ENCODE assay signal across 9 mouse cellular contexts in genomic region chr11:88294394-88294710, GRCm38 (mm10). TPM values are rescaled to one million over a fixed set of nuclear protein-coding genes. Genes with fewer than 3 reads are reported as not detected.
DNase-seq lines count a peak whose midpoint lies in the region; ATAC-seq and TF ChIP-seq lines count a peak whose summit lies in the region.
"Had no signal": no experiment of that assay in that cellular context is flagged by ENCODE, and none has a peak within 500 bp of the region (broad histone marks: within the 10 kb centered on the region; RNA-seq: fewer than 3 reads in every experiment).

No protein-coding gene starts in this region.

- no peak overlapping the region for H3K27ac ChIP-seq in cerebellum, adult 2 months (ENCODE audit: insufficient read depth, low read length)
- no peak overlapping the region for H3K27ac ChIP-seq in lung, embryonic 15.5 days
- peak overlapping the region; percentile 71 for H3K27ac ChIP-seq in limb, embryonic 10.5 days
- H3K27ac ChIP-seq in neural tube, embryonic 14.5 days (ENCODE audit: low read depth, low read length): no peak overlapping the region

- H3K36me3 ChIP-seq in lung, embryonic 15.5 days: no peaks in the 10 kb centered on the region
- H3K36me3 ChIP-seq in limb, embryonic 10.5 days: no peaks in the 10 kb centered on the region
- no peaks in the 10 kb centered on the region for H3K36me3 ChIP-seq in neural tube, embryonic 14.5 days (ENCODE audit: control insufficient read depth, insufficient read depth, low read length)

- WGBS in cerebellum, adult 2 months: 28% methylated on average over 17 of the region's 17 CpGs
- WGBS in lung, embryonic 15.5 days: 38% methylated on average over 17 of the region's 17 CpGs
- WGBS in lung, adult 2 months: 40% methylated on average over 17 of the region's 17 CpGs
- 20% methylated on average over 17 of the region's 17 CpGs for WGBS in limb, embryonic 10.5 days
- 15% methylated on average over 17 of the region's 17 CpGs for WGBS in neural tube, embryonic 14.5 days

- H3K9me3 ChIP-seq in lung, embryonic 15.5 days: no peaks in the 10 kb centered on the region
- H3K9me3 ChIP-seq in limb, embryonic 10.5 days (replicated peaks): no peaks in the 10 kb centered on the region
- no peaks in the 10 kb centered on the region for H3K9me3 ChIP-seq in neural tube, embryonic 14.5 days (ENCODE audit: control insufficient read depth, low read length)

- TF ChIP-seq CTCF in cerebellum, adult 2 months (IDR thresholded peaks at IDR 0.05; ENCODE audit: borderline replicate concordance, insufficient read depth, low read depth, low read length): no peak
- no peak for TF ChIP-seq CTCF in lung, adult 2 months (IDR thresholded peaks at IDR 0.05; ENCODE audit: insufficient read depth, low read length)

- no peak for DNase-seq in cerebellum, adult 2 months
- no peak for DNase-seq in cerebellum, postnatal 4 days (ENCODE audit: low spot score in 2 of 2)
- DNase-seq in lung, adult 2 months: no peak
- DNase-seq in limb, embryonic 10.5 days (ENCODE audit: low spot score): no peak
- DNase-seq in layer of hippocampus, postnatal 10 days (ENCODE audit: low spot score in 2 of 2): no peak
- no peak for DNase-seq in urinary bladder, postnatal 25 days (ENCODE audit: low spot score)
- DNase-seq: cerebellum, postnatal 36 days had no signal

- peak overlapping the region; percentile 9 for H3K4me3 ChIP-seq in cerebellum, adult 2 months (replicated peaks; ENCODE audit: insufficient read depth, low read depth, low read length)
- H3K4me3 ChIP-seq in lung, embryonic 15.5 days: peak overlapping the region; percentile 10
- no peak overlapping the region for H3K4me3 ChIP-seq in lung, adult 2 months (replicated peaks; ENCODE audit: extremely low read depth, low read depth, low read length)
- H3K4me3 ChIP-seq in limb, embryonic 10.5 days: peak overlapping the region; percentile 47
- H3K4me3 ChIP-seq in neural tube, embryonic 14.5 days (ENCODE audit: low read depth, low read length): peak overlapping the region; percentile 25

- TF ChIP-seq POLR2A in cerebellum, adult 2 months (IDR thresholded peaks at IDR 0.05; ENCODE audit: borderline replicate concordance, insufficient read depth, low read length): no peak
- no peak for TF ChIP-seq POLR2A in lung, adult 2 months (IDR thresholded peaks at IDR 0.05; ENCODE audit: borderline replicate concordance, extremely low read depth, low read depth, low read length)

- H3K27me3 ChIP-seq in cerebellum, adult 2 months (ENCODE audit: control insufficient read depth, insufficient read depth, low read length): no peaks in the 10 kb centered on the region; the same call in 1 of the 2 replicates
- peaks cover 25% of the 10 kb centered on the region for H3K27me3 ChIP-seq in lung, embryonic 15.5 days
- H3K27me3 ChIP-seq in limb, embryonic 10.5 days (ENCODE audit: low read depth, poor library complexity, severe bottlenecking): peaks cover 46% of the 10 kb centered on the region
- H3K27me3 ChIP-seq in neural tube, embryonic 14.5 days (ENCODE audit: control insufficient read depth, insufficient read depth, low read length): no peaks in the 10 kb centered on the region

- peak overlapping the region; percentile 40 for H3K4me2 ChIP-seq in lung, embryonic 15.5 days
- H3K4me2 ChIP-seq in neural tube, embryonic 14.5 days (ENCODE audit: low read depth, low read length): peak overlapping the region; percentile 45

- H3K9ac ChIP-seq in lung, embryonic 15.5 days: no peak overlapping the region
- H3K9ac ChIP-seq in neural tube, embryonic 14.5 days (replicated peaks; ENCODE audit: low read depth, low read length): peak overlapping the region; percentile 44; the same call in 1 of the 2 replicates

- H3K4me1 ChIP-seq in cerebellum, adult 2 months (ENCODE audit: control insufficient read depth, insufficient read depth, low read length): peaks cover 1% of the 10 kb centered on the region; the same call in 1 of the 2 replicates
- H3K4me1 ChIP-seq in lung, embryonic 15.5 days: peaks cover 16% of the 10 kb centered on the region
- no peaks in the 10 kb centered on the region; the same call in 1 of the 2 replicates for H3K4me1 ChIP-seq in lung, adult 2 months (ENCODE audit: control insufficient read depth, insufficient read depth, low read length)
- peaks cover 47% of the 10 kb centered on the region for H3K4me1 ChIP-seq in limb, embryonic 10.5 days
- peaks cover 26% of the 10 kb centered on the region for H3K4me1 ChIP-seq in neural tube, embryonic 14.5 days (ENCODE audit: control insufficient read depth, insufficient read depth, low read length)

- no peak for ATAC-seq in lung, embryonic 15.5 days (ENCODE audit: borderline replicate concordance, extremely low read depth, low FRiP score, low TSS enrichment)
- no peak for ATAC-seq in neural tube, embryonic 14.5 days (ENCODE audit: low read depth)

RNA-seq across cellular contexts. Expression of gene Ccdc182, which starts 0.5 kb away (rescaled TPM):
- 0.23 TPM in 1 of 2 replicates, not detected in the other for polyA plus RNA-seq in cerebellum, adult 2 months (2012; rRNA removed)
- 0.12 TPM in 1 of 2 replicates, not detected in the other for polyA plus RNA-seq in lung, embryonic 15.5 days (2015; fragmentation: Nextera tagmentation; extraction: Ambion mirVana)
- polyA plus RNA-seq in lung, adult 2 months (2012; rRNA removed): not detected in 2 replicates
- polyA plus RNA-seq in limb, embryonic 10.5 days (2016; fragmentation: Nextera tagmentation; extraction: Ambion mirVana): not detected in 2 replicates
- 0.23 and 0.52 TPM in 2 replicates for polyA plus RNA-seq in neural tube, embryonic 14.5 days (2014; fragmentation: Nextera tagmentation; extraction: Ambion mirVana)
- total RNA-seq in layer of hippocampus, postnatal 10 days (2021): not detected
